Comparison of ENCODE assay signal across 9 mouse cellular contexts in genomic region chr8:107519860-107520259, GRCm38 (mm10).
A peak's percentile ranks its signal among the peaks of the same experiment; 100 is the strongest.
DNase-seq lines count a peak whose midpoint lies in the region; ATAC-seq and TF ChIP-seq lines count a peak whose summit lies in the region.
"Had no signal": no experiment of that assay in that cellular context is flagged by ENCODE, and none has a peak within 500 bp of the region (broad histone marks: within the 10 kb centered on the region; RNA-seq: fewer than 3 reads in every experiment).

No protein-coding gene starts in this region.

- 9% methylated on average over 4 of the region's 4 CpGs for WGBS in limb, embryonic 13.5 days

- H3K4me3 ChIP-seq in megakaryocyte, embryonic 14.5 days (replicated peaks): peak overlapping the region; percentile 66
- H3K4me3 ChIP-seq in limb, embryonic 13.5 days: no peak overlapping the region
- H3K4me3 ChIP-seq in left cerebral cortex, adult 2 months: no peak overlapping the region

- ATAC-seq in megakaryocyte, adult 5-6 weeks (ENCODE audit: poor library complexity, severe bottlenecking): no peak
- peak; percentile 33; a peak in 1 of 4 replicates for ATAC-seq in hematopoietic stem cell, adult 5-6 weeks (replicated peaks in 1 of 2; ENCODE audit: insufficient read depth in 1 of 2, low FRiP score in 2 of 2, low TSS enrichment in 1 of 2, low read depth in 1 of 2, poor library complexity in 2 of 2, severe bottlenecking in 2 of 2)
- peak; percentile 67 for ATAC-seq in limb, embryonic 13.5 days (ENCODE audit: low FRiP score, low read depth)
- no peak for ATAC-seq in erythroblast, adult 5-6 weeks (replicated peaks; ENCODE audit: low FRiP score, poor library complexity, severe bottlenecking)

- DNase-seq in fibroblast of lung, adult 2 months (ENCODE audit: low read depth): peak; percentile 85
- no peak for DNase-seq in left cerebral cortex, adult 2 months (ENCODE audit: extremely low spot score in 1 of 2, low spot score in 2 of 2)
- DNase-seq in frontal cortex, postnatal 36 days (ENCODE audit: low spot score in 2 of 2): no peak

- intact Hi-C loops in left cerebral cortex, adult 2 months (cut with DNase I): no loop called here

- H3K9ac ChIP-seq in limb, embryonic 13.5 days: no peak overlapping the region

- H3K4me2 ChIP-seq in limb, embryonic 13.5 days (replicated peaks): no peak overlapping the region

- H3K36me3 ChIP-seq in megakaryocyte, embryonic 14.5 days (replicated peaks; ENCODE audit: low read length): peaks cover 82% of the 10 kb centered on the region
- H3K36me3 ChIP-seq in limb, embryonic 13.5 days: peaks cover 6% of the 10 kb centered on the region

- H3K27ac ChIP-seq in limb, embryonic 13.5 days: peak overlapping the region; percentile 92
- H3K27ac ChIP-seq in left cerebral cortex, adult 2 months: no peak overlapping the region
- H3K27ac ChIP-seq: macrophage had no signal

- peaks cover 88% of the 10 kb centered on the region for H3K4me1 ChIP-seq in megakaryocyte, embryonic 14.5 days
- peaks cover 33% of the 10 kb centered on the region for H3K4me1 ChIP-seq in limb, embryonic 13.5 days

- TF ChIP-seq CTCF in left cerebral cortex, adult 2 months (IDR thresholded peaks at IDR 0.05): no peak

- no peaks in the 10 kb centered on the region for H3K9me3 ChIP-seq in megakaryocyte, embryonic 14.5 days
- H3K9me3 ChIP-seq in limb, embryonic 13.5 days: no peaks in the 10 kb centered on the region

- H3K27me3 ChIP-seq in megakaryocyte, embryonic 14.5 days (replicated peaks): no peaks in the 10 kb centered on the region
- no peaks in the 10 kb centered on the region for H3K27me3 ChIP-seq in limb, embryonic 13.5 days

Comparison
In these comparisons a context has a peak if more than half of its experiments do, and no peak if none do; other contexts are left out.
1. ATAC-seq: peak in hematopoietic stem cell, adult 5-6 weeks (2 of 2) and limb, embryonic 13.5 days (single experiment); none in megakaryocyte, adult 5-6 weeks (single experiment) and erythroblast, adult 5-6 weeks (single experiment).